Mouse (Mus musculus) testis, postnatal 14 days (tissue): ENCODE results near the gene Zbtb20.

Source experiments
- DNase-seq: peaks from one replicate; pipeline ENCODE4 v3.0.0; 2021; ENCODE audit warnings: low spot score

Zbtb20 gene

DNA sequence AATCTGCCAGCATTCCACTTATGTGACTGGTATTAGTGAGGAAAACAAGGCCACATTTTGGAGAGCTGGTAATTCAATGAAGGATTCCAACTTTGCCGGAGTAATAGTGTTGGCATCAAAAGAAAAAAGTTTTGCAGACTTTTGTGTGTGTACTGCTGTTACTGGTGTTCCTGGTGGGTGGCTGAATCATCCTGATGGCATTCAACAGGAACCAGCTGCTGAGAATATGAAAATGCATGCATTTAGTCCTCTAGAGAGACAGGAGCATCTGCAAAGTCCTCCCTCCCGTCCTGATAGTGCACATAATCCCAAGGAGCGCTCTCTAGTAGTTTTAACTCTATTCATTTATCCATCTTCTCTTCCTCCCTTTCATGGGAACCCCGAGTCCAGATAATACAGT, 639.9 kb downstream of the Zbtb20 start:
- no peak for DNase-seq

- DNase-seq, result no peak
Observed at GRCm38 (mm10) chr16:43520274-43520673, 644.6 kb downstream of the Zbtb20 start.

DNA sequence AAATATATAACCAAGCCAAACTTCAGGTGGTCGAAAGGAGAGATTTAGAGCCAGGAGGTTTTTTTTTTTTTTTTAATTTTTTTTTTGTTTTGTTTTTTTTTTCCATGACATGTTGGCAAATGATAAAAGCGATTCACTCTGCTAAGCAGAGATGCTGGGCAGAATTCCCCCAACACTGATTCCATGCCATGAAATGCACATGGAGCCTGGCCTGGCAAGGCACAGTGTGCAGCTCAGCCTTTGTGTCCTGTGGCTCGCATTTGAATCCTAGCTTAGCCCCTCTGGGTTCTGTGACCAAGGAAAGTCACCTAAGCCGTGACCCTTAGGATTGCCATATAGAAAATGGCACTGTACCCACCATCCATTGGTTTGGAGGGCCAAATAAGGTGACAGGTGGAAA, 646.8 kb downstream of the Zbtb20 start:
- no peak for DNase-seq

DNA sequence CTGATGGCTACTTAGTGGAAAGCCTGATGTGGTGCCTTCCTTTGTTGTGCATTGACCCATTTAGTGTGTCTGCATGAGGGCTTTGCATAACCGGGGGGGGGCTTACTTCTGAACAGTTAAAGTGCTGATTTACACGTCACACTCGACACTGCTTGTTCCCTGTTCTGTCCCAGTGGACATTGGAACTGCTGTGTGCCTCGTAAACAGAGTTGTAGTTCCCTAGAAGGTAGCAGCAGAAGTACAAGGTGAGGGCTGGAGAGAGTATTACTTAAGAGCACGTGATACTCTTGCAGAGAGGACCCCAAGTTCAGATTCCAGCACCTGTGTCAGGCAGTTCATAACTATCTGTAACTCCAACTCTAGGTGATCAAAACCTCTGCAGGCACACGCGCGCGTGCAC, 648.5 kb downstream of the Zbtb20 start:
- no peak for DNase-seq

- DNase-seq, result no peak
Observed at GRCm38 (mm10) chr16:43525624-43526023, 649.9 kb downstream of the Zbtb20 start.

DNA sequence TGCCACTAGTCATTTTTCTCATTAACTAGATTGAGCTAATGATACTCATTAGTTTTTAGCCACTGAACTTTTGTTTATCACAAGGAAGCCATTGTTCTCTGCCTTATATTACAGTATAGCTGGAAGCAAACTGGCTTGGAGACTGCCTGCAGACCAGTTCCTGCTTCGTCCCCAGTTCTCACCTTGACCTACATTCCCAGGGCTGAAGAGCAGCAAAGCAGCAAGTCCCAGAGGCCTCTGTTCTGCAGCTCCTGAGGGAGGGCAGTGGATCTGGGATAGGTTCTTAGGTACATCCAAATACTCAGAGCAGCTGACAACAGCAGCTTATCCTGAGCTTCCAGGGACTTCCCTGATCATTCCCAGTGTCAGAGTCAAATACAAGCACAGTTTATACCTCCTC, 652.6 kb downstream of the Zbtb20 start:
- DNase-seq, result no peak

GRCm38 (mm10) chr16:43531328-43531727, 655.6 kb downstream of the Zbtb20 start:
- no peak for DNase-seq

- no peak for DNase-seq
Observed at GRCm38 (mm10) chr16:43534103-43534502, 658.4 kb downstream of the Zbtb20 start.

- no peak for DNase-seq
Observed at GRCm38 (mm10) chr16:43535912-43536311, 660.2 kb downstream of the Zbtb20 start.

DNA sequence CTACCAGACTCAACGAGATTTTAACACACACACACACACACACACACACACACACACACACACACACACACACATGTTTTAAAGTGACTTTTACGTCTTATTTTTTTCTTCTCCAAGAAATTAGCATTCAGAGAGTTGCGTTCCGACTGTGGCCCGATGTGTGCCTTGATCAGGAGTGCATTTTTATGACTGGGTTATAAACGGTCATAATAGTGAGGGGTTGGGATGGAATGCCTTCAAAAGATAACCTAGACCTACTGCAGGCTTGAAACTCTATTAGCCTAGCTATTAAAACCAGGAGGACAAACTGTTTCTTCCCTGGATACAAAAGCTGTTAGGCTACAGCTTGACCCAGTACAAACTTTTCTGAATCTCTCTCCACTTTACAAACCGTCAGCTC, 661.5 kb downstream of the Zbtb20 start:
- no peak for DNase-seq

DNA sequence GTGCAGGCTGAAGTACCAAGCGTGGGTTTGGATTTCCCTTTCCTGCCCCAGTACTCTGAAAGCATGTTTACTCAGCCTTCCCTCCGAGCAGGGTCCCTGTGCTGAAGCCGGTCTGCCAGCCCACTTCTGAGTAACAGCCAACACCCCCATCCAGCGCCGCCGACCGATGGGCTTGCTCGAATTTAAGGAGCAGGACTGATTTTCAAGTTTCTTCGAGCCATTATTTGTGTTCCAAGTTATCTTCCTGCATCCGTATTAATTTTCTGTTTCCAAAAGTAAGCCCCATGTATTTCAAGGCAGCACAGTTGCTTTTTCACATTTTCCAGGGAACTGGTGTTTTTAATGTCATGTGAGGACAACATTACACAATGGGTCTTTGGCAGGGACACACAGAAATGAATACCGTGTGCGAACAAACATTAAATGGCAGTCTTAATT, 664.0 kb downstream of the Zbtb20 start:
- no peak for DNase-seq

DNA sequence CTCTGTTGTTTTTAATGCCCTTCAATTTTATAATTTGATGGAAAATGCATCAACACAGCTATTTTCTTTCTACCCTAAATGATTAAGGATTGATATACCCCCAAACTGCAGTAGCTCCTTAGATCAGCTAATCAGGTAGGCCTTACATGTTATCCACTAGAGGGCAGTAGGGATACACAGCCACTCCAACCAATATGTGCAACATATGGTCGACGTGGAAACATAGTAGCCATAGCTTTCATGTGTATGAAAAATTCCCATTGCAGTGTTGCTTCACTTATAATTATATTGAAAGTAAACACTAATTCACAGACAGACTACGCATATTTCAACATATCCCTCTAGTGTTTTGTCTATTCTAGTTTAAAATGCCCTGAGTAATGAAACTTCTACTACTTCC, 664.4 kb downstream of the Zbtb20 start:
- DNase-seq, result no peak

DNA sequence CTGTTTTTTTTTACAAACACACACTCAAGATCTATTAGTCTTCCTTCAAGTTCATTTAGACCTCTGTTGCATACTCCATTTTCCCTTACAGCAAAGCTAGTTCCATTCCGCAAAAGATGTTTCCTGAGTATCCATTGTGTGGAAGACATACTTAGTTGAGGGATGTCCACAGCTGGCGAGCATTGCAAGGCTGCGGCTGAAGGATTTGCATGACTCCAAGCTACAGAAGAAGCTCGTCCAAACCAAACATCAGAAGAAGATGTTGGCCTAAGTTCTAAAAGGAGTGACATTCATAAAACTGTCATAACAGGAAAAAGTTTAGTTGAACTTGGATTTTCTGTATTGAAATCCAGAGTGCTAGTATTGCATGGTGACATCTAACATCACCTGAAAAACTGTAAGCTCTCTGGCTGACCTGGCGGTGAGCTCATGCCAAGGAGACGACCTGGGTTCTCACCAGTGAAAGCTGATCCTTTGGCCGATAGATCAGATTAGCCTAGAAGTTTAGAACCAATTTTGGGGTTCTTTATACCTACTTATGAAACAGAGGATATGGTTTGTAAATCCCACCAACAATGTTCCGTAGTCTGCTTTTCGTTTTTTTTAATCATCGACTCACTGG, 665.0 kb downstream of the Zbtb20 start:
- no peak for DNase-seq

- no peak for DNase-seq
Observed at GRCm38 (mm10) chr16:43545261-43545660, 669.6 kb downstream of the Zbtb20 start.

GRCm38 (mm10) chr16:43547323-43548180, 671.9 kb downstream of the Zbtb20 start:
- peak; percentile 54 for DNase-seq

- DNase-seq, result no peak
Observed at GRCm38 (mm10) chr16:43548774-43549173, 673.1 kb downstream of the Zbtb20 start.

DNA sequence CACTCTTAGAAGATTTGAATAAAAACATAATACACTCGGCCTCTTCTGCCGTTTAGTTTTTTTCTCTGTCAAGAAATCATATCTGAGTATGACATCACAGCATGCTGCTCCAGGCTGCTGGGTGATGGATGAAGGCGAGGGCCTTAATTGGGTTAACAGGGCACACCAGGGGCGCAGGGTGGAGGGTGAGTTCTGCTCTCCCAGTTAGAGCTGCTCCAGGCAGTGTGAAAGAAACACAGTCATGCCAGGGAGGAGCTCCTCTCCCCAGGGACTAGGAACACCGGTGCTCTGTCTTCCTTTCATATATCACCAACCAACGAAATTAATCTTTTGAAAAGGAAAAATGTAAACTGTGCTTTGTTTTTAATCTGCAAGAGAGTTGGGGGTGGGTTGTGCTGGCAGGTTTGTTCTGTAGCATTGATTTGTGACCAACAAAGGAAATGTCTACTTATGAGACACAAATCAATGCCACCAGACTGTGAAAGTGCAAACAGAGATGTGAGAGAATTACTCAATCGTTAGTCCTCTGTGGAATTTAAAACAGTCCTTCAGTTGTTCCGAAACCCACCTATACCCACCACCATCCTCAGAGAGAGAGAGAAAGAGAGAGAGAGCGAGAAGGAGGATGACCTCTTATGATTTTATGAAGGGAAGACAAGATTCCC, 673.9 kb downstream of the Zbtb20 start:
- DNase-seq, result no peak

DNA sequence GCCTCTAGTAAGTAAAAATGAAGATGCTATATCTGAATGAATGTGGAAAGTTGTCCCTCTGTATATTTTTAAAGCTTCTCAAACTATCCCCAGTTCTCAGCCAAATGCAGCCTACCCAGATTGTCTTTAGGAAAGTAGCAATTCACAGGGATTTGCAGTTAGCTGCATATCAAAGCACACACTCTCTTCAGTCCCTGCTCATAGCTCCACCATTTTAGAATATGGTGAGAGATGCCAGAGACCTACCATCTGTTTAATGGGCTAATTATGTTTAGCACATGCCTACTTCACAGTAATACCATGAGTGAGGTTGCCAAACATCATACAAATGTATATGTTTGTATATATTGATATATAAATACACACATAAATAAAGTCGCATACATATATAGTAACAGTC, 676.8 kb downstream of the Zbtb20 start:
- no peak for DNase-seq

- DNase-seq, result no peak
Observed at GRCm38 (mm10) chr16:43557385-43557784, 681.7 kb downstream of the Zbtb20 start.

DNA sequence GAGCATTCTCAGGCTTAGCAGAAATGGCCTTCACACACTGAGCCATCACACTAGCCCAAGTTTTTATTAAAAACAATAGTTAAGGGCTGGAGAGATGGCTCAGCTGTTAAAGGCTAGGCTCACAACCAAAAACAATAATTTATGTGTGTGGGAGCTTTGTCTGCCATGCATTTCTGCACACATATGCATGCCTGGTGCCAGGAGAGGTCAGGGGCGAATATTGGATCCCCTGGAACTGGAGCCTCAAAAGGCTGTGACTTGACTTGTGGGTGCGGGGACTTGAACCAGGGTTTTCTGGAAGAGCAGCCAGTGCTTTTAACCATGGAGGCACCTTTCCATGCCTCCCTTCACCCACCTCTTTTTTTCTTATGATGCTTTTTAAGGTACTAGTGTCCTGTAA, 685.6 kb downstream of the Zbtb20 start:
- no peak for DNase-seq

DNA sequence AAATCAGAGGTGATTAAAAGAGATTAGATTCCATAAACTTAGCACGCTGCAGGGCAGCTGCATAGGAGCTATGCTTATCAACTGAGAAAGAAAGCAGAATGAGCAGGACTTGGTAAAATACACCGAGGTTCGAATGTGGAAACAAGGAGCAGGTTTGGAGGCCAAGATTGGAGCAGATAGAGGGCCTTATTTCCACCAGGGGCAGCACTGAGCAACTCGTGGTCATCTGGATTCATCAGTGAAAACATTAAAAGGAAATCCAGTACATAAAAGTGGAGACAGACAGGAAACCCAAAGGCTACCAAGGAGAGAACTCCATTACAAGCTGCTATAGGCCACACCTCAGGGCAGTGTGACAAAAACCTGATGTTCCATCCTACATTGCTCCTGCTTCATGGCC, 686.3 kb downstream of the Zbtb20 start:
- DNase-seq, result no peak

GRCm38 (mm10) chr16:43565872-43566271, 690.2 kb downstream of the Zbtb20 start:
- no peak for DNase-seq

GRCm38 (mm10) chr16:43566511-43566910, 690.8 kb downstream of the Zbtb20 start:
- no peak for DNase-seq
